Mouse (Mus musculus) liver, embryonic 14.5 days (tissue): ENCODE data around the gene Gm10964. TPM values are rescaled to one million over a fixed set of nuclear protein-coding genes. Genes with fewer than 3 reads are reported as not detected.

ENCODE experiments used
- ATAC-seq: fragments of 200-750 bp; cut with Nextera tagmentation; 2 replicates; pipeline ENCODE4 v1.8.0; 2017; ENCODE audit warnings: moderate number of reproducible peaks, mild to moderate bottlenecking, moderate library complexity; ENCODE audit not compliant: insufficient read depth
- DNase-seq, 3 experiments: peaks; one replicate each; pipeline ENCODE4 v3.0.0-alpha.2; 2012 to 2013; ENCODE audit warnings: low read depth in 3 of 3, low spot score in 3 of 3
- H3K27ac ChIP-seq: fragments of 300-500 bp; sonication (generic); 2 replicates; pipeline ENCODE4 v1.5.1; 2014; ENCODE audit warnings: moderate library complexity, mild to moderate bottlenecking, control low read depth, inconsistent platforms
- H3K27me3 ChIP-seq: fragments of 300-500 bp; sonication (generic); 2 replicates; pipeline ENCODE4 v1.6.1; 2014; ENCODE audit warnings: mild to moderate bottlenecking, low read length, moderate library complexity; ENCODE audit not compliant: control insufficient read depth, insufficient read depth
- H3K36me3 ChIP-seq: fragments of 300-500 bp; sonication (generic); replicated peaks from 2 replicates; pipeline ENCODE4 v1.6.1; 2014; ENCODE audit warnings: low read depth; ENCODE audit not compliant: control insufficient read depth, insufficient read depth
- H3K4me1 ChIP-seq, 2 experiments: fragments of 200-500 bp in 1 of 2; fragments of 300-500 bp in 1 of 2; sonication (generic) in 1 of 2; replicated peaks; 2 replicates each; pipeline ENCODE4 v1.6.1; 2012 to 2014; ENCODE audit warnings: antibody characterized with exemption in 1 of 2, inconsistent platforms in 1 of 2, low read length in 1 of 2; ENCODE audit not compliant: control insufficient read depth in 2 of 2, insufficient read depth in 2 of 2
- H3K4me2 ChIP-seq: fragments of 300-500 bp; sonication (generic); 2 replicates; pipeline ENCODE4 v1.6.1; 2014; ENCODE audit warnings: low read depth, mild to moderate bottlenecking, control low read depth, moderate library complexity
- H3K4me3 ChIP-seq, 2 experiments: fragments of 200-500 bp in 1 of 2; fragments of 300-500 bp in 1 of 2; sonication (generic) in 1 of 2; 2 replicates each; pipeline ENCODE4 v1.5.1; 2012 to 2014; ENCODE audit warnings: low read depth in 2 of 2, low read length in 2 of 2, mild to moderate bottlenecking in 2 of 2, control low read depth in 1 of 2, inconsistent platforms in 1 of 2, moderate library complexity in 1 of 2; ENCODE audit not compliant: insufficient read depth in 1 of 2
- H3K9ac ChIP-seq: fragments of 300-500 bp; sonication (generic); replicated peaks from 2 replicates; pipeline ENCODE4 v1.6.1; 2014; ENCODE audit warnings: mild to moderate bottlenecking, control low read depth, moderate library complexity
- H3K9me3 ChIP-seq: fragments of 300-500 bp; sonication (generic); 2 replicates; pipeline ENCODE4 v1.6.1; 2016; ENCODE audit warnings: low read length, mixed read lengths; ENCODE audit not compliant: control insufficient read depth
- CTCF ChIP-seq: IDR thresholded peaks from 2 replicates; pipeline ENCODE4 v1.5.1; 2016; ENCODE audit warnings: antibody characterized with exemption, low read depth, control low read depth
- EP300 ChIP-seq: IDR thresholded peaks from 2 replicates; pipeline ENCODE4 v1.6.1; 2016; ENCODE audit warnings: antibody characterized with exemption, low read depth
- WGBS: fragments of 180-500 bp; shearing (Covaris S2); extraction: QIAGEN DNeasy Blood & Tissue Kit; methylation state at CpG from one replicate; pipeline ENCODE4 v1.1.7; 2014; ENCODE audit not compliant: insufficient replicate concordance; 5-methylcytosine and 5-hydroxymethylcytosine counted together
- polyA plus RNA-seq, 2 experiments: library from polyadenylated mRNA; depleted of rRNA in 1 of 2; stranded (reverse) in 1 of 2; unstranded in 1 of 2; fragments of >200 nt; fragmentation: Nextera tagmentation in 1 of 2; extraction: Ambion mirVana in 1 of 2; gene quantifications; 2 replicates each; pipeline versions ENCODE4 v1.2.1 to v1.2.3; 2012 to 2014

Gene Gm10964
- polyA plus RNA-seq, 2 experiments: not detected

DNA sequence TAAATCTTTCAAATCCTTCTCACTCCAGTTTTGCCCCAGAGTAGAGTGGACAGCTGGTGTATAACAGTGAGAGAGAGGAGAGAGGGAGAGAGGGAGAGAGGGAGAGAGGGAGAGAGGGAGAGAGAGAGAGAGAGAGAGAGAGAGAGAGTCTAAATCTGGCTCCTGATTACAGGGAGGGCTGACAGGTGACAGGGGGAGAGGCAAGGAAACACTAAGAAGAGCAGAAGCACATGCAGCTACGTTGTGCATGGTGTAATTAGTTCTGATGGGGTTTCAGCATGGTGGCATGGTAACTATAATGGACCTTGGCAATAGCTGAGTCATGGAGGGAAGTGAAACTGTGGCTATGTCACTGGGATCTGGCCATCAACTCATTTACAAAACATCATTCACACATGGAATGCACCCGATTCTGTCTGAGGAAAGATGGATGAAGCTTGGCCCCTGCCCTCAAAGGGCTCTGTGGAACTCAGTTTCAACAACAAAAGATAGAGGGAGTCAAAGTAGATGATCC lies 11.3 kb upstream of the Gm10964 start:
- no peak overlapping the region for H3K27ac ChIP-seq
- WGBS: 45% methylated on average over 2 of the region's 2 CpGs
- H3K9ac ChIP-seq: no peak overlapping the region

DNA sequence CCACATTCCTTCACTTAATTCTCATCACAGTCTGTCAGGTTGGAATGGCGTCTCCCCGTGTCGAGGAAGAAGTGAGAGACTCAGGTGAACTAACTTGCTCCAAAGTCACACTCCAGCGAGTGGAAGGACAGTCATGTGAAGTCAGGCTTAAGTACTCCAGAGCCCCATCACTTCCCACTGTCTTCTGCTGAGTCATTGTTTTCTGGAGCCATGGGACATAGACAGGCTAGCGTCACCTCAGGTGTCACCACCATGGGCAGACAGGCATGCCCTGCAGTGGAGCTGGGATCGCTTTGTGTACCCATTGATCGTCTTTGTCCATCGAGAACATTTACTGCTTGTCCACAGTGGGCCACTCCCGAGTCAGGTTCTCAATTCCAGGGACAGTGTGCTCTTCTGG lies 9.3 kb upstream of the Gm10964 start:
- no peaks in the 10 kb centered on the region for H3K27me3 ChIP-seq
- no peaks in the 10 kb centered on the region for H3K9me3 ChIP-seq
- no peak overlapping the region for H3K9ac ChIP-seq
- no peaks in the 10 kb centered on the region for H3K36me3 ChIP-seq
- H3K4me1 ChIP-seq: no peaks in the 10 kb centered on the region
- H3K27ac ChIP-seq: no peak overlapping the region
- H3K4me2 ChIP-seq: no peak overlapping the region
- ATAC-seq (peak; percentile 52; the same call in 1 of the 2 replicates), DNase-seq (no peak)
- TF ChIP-seq CTCF (no peak), EP300 (no peak)
- 70% methylated on average over 9 of the region's 9 CpGs for WGBS
- no peak overlapping the region for H3K4me3 ChIP-seq

More for the DNA sequence above, 11.3 kb upstream of the Gm10964 start:
- Histone ChIP-seq H3K36me3 (no peaks in the 10 kb centered on the region), H3K4me1 (no peaks in the 10 kb centered on the region; a peak in 1 of 4 replicates), H3K9me3 (no peaks in the 10 kb centered on the region), H3K4me3 (no peak overlapping the region), H3K4me2 (no peak overlapping the region), H3K27me3 (no peaks in the 10 kb centered on the region)
- ATAC-seq: no peak
- DNase-seq: no peak
- TF ChIP-seq CTCF: no peak
- TF ChIP-seq EP300: no peak

DNA sequence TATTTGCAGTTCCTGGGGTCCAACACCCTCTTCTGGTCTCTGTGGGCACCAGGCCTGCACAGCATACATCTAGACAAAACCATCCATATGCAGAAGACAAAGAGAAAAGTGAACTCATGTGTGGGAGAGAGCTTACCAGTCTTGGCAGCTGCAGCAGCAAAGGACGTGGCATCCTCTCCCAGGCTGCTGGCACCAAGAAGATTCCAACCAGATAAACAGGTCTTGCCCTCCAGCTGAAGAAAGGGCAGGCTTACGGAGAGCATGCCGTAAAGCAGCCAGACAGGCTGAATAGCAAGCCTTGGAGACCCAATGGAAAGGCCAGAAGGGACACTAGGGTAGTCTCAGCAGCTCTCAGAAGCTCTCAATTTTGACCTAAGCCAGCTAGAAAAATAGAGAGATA lies 7.0 kb upstream of the Gm10964 start:
- Histone ChIP-seq H3K4me3 (no peak overlapping the region), H3K9ac (no peak overlapping the region), H3K9me3 (no peaks in the 10 kb centered on the region), H3K36me3 (no peaks in the 10 kb centered on the region), H3K27me3 (no peaks in the 10 kb centered on the region), H3K4me1 (no peaks in the 10 kb centered on the region), H3K27ac (no peak overlapping the region), H3K4me2 (no peak overlapping the region)
- TF ChIP-seq CTCF (no peak), EP300 (no peak)
- whole genome bisulfite sequencing: 70% methylated on average over 3 of the region's 3 CpGs
- no peak for DNase-seq
- no peak for ATAC-seq

DNA sequence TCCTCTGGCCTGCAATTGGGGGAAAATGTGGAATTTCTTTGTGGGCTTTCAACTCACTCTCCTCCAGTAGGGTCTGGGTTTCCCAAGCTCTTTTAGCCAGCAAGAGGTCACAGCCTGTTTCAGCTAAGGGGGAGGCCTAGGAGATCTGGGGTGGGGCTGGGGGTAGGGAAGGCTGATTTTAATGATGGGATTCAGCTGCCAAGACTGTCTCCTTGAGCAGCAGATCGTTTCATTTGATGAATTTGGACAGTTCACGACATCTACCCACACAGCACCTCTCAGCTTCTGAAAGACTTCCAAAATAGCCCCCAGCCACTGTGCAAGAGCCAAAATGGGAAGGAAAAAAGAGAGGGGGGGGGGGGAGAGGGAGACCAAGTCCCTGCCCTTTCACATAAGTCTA lies 6.0 kb upstream of the Gm10964 start:
- 41% methylated on average over 2 of the region's 2 CpGs for WGBS
- TF ChIP-seq EP300 (no peak), CTCF (no peak)
- Histone ChIP-seq H3K4me3 (no peak overlapping the region), H3K27me3 (no peaks in the 10 kb centered on the region), H3K4me1 (no peaks in the 10 kb centered on the region; a peak in 2 of 4 replicates), H3K9me3 (no peaks in the 10 kb centered on the region), H3K36me3 (no peaks in the 10 kb centered on the region), H3K9ac (no peak overlapping the region), H3K4me2 (no peak overlapping the region), H3K27ac (no peak overlapping the region)
- DNase-seq (no peak), ATAC-seq (no peak)

DNA sequence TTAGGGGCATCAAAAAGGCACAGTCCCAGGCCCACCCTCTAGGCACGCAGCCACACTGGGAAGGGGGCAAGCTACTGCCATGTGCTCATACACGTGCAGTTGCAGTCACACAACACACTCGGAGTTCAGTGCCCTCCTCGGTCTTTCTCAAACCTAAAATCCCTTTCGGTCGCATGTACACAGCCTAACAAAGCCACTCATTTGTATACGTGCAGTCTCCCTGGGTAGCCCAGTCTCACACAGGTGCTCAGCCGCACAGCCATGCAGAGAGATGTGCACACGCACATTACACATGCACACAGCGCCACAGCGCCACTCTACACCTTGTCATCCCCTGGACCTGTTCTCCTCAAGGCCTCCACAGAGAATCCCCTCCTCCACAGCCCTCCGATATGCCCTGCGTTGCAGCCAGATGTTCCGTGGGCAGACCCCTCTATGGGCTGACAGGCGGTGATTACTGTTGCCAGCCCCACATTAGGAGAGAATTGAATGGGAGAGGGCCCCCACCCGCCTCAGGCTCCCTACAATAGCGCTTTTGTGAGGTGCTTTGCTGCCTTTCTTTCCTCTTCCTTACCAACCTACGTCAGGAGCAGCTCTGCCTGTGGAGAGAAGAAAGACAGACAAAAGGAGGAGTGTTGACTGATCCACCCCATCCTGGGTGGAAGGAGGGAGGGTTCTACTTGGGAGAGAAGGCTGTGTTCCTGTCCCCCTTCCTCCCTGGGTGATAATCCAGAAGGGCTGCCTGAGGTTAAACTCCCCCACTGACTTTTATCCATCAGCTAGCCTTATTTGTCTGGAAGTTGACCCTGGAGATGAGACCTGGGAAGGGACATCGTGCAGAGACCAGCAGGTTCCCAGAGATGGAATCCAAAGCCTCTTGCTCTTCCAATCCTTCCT lies 5.1 kb upstream of the Gm10964 start:
- no peak for ATAC-seq
- H3K9ac ChIP-seq: no peak overlapping the region
- H3K9me3 ChIP-seq: no peaks in the 10 kb centered on the region
- H3K27ac ChIP-seq: no peak overlapping the region
- TF ChIP-seq EP300 (no peak), CTCF (no peak)
- no peak for DNase-seq
- no peaks in the 10 kb centered on the region; a peak in 2 of 4 replicates for H3K4me1 ChIP-seq
- H3K36me3 ChIP-seq: no peaks in the 10 kb centered on the region
- H3K4me2 ChIP-seq: no peak overlapping the region
- no peaks in the 10 kb centered on the region for H3K27me3 ChIP-seq
- no peak overlapping the region for H3K4me3 ChIP-seq
- WGBS: 65% methylated on average over 19 of the region's 19 CpGs
